Mouse (Mus musculus): ENCODE measurements around the gene Vangl2. TPM values are rescaled to one million over a fixed set of nuclear protein-coding genes. Genes with fewer than 3 reads are reported as not detected.

Vangl2 gene
- polyA plus RNA-seq (2012; rRNA removed) = 2.5 and 2.6 TPM in 2 replicates

GRCm38 (mm10) chr1:172028394-172029275, at the start of gene Vangl2:
Gene Vangl2 (minus strand): TSS chr1:172028444.

GRCm38 (mm10) chr1:172057491-172057921, 29.3 kb upstream of the Vangl2 start, which contains the start of gene Nhlh1:
Gene Nhlh1 (minus strand): TSS chr1:172057573.

Other genes with a start within 250 kb of the Vangl2 start
- gene Cd84, start 188.7 kb downstream of the Vangl2 start, polyA plus RNA-seq (2012; rRNA removed) = 0.44 and 0.59 TPM in 2 replicates
- gene Gm10521, start 132.8 kb downstream of the Vangl2 start, polyA plus RNA-seq (2012; rRNA removed) = 0.08 and 0.09 TPM in 2 replicates
- gene Slamf6, start 110.9 kb downstream of the Vangl2 start, polyA plus RNA-seq (2012; rRNA removed) = 0.20 and 0.27 TPM in 2 replicates
- not detected in 2 replicates for gene Nhlh1, start 29.1 kb upstream of the Vangl2 start, polyA plus RNA-seq (2012; rRNA removed)
- gene Copa, start 54.1 kb upstream of the Vangl2 start, polyA plus RNA-seq (2012; rRNA removed) = 26.1 and 37.2 TPM in 2 replicates
- gene Ncstn, start 54.4 kb upstream of the Vangl2 start, polyA plus RNA-seq (2012; rRNA removed) = 99.1 and 101 TPM in 2 replicates
- 41.3 and 47.3 TPM in 2 replicates for gene Pex19, start 98.3 kb upstream of the Vangl2 start, polyA plus RNA-seq (2012; rRNA removed)
- gene Dcaf8, start 119.6 kb upstream of the Vangl2 start, polyA plus RNA-seq (2012; rRNA removed) = 43.7 and 46.7 TPM in 2 replicates
- 26.6 and 27.5 TPM in 2 replicates for gene Pea15a, start 178.4 kb upstream of the Vangl2 start, polyA plus RNA-seq (2012; rRNA removed)
- gene Casq1, start 191.4 kb upstream of the Vangl2 start, polyA plus RNA-seq (2012; rRNA removed) = 0.22 and 0.60 TPM in 2 replicates
- gene Atp1a4, start 230.0 kb upstream of the Vangl2 start, polyA plus RNA-seq (2012; rRNA removed) = 0.06 TPM in 1 of 2 replicates, not detected in the other
- 141 and 148 TPM in 2 replicates for gene Igsf8, start 233.2 kb upstream of the Vangl2 start, polyA plus RNA-seq (2012; rRNA removed)

Measured in colon, adult 2 months (tissue).